ENCODE assay signal across 8 mouse cellular contexts in genomic region chr16:31508981-31509380, GRCm38 (mm10).
DNase-seq lines count a peak whose midpoint lies in the region; ATAC-seq lines count a peak whose summit lies in the region.

No protein-coding gene starts in this region.

- H3K9ac ChIP-seq in intestine, embryonic 15.5 days: peak overlapping the region; percentile 27; the same call in 1 of the 2 replicates

- H3K4me1 ChIP-seq in intestine, embryonic 15.5 days (replicated peaks): peaks cover 21% of the 10 kb centered on the region

- peak overlapping the region; percentile 46 for H3K4me2 ChIP-seq in intestine, embryonic 15.5 days (replicated peaks)

- peak; percentile 50 for DNase-seq in adrenal gland, adult 18-20 months (ENCODE audit: low spot score in 2 of 2)
- DNase-seq in embryo, embryonic 11 days: peak; percentile 95
- DNase-seq in gastrocnemius, postnatal 25 days: peak; percentile 73
- peak; percentile 69 to 86 for DNase-seq in left cerebral cortex, adult 8-10 months (ENCODE audit: low spot score in 2 of 2)
- DNase-seq in lung, postnatal 36 days: peak; percentile 86
- DNase-seq in right cerebral cortex, postnatal 25 days: peak; percentile 82

- H3K4me3 ChIP-seq in intestine, embryonic 15.5 days (replicated peaks): no peak overlapping the region

- no peaks in the 10 kb centered on the region for H3K9me3 ChIP-seq in intestine, embryonic 15.5 days

- H3K27ac ChIP-seq in intestine, embryonic 15.5 days: peak overlapping the region; percentile 83

- no peaks in the 10 kb centered on the region for H3K27me3 ChIP-seq in intestine, embryonic 15.5 days (replicated peaks)

- H3K36me3 ChIP-seq in intestine, embryonic 15.5 days: no peaks in the 10 kb centered on the region

- WGBS in intestine, embryonic 15.5 days: under 1% methylated on average over 18 of the region's 18 CpGs

- peak; percentile 89 for ATAC-seq in intestine, embryonic 15.5 days
- ATAC-seq in megakaryocyte, adult 5-6 weeks (ENCODE audit: poor library complexity, severe bottlenecking): no peak
